Mouse (Mus musculus): Measurements from ENCODE around the gene Rbm38.

DNA sequence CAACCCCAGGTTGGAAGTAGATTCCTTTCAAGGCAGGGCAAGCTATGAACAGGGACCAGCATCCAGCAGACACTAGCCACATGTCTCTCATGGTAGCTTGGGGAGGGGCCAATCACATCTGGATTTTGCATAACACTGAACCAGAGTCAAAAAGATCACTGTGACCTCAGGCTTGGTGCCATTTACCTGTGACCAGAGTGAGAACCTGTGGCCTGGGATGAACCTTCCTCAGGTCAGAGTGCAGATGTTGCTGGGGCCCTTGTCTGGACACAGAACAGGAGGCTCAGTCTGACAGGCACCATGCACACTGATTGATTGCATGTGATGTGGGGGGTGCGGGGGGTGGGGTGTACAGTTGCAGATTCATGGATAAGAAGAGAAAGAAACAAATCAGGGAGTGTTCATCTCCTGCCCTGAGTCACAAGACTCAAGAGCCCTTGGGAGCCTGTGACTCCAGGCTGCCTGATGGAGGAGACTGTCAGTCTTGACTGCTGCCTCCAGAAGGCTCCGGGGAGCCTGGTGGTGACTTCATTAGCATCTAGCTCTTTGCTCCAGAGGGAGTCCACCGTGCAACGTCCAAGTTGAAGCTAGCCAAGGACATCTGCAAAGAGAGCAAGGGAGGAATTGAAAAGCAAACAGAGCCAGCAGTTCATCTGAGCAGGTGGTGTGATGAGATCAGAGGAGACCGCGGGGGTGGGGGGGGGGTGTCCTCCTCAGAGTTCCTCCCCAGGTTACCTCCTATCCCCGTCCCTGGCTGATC is 46.3 kb upstream of the Rbm38 start:
- TF ChIP-seq POLR2A (IDR thresholded peaks at IDR 0.05; ENCODE audit: borderline replicate concordance, extremely low read depth, insufficient read depth, insufficient read length, poor library complexity, severe bottlenecking) = no peak
- no peak for TF ChIP-seq CTCF (IDR thresholded peaks at IDR 0.05; ENCODE audit: borderline replicate concordance, extremely low read depth, insufficient read depth, insufficient read length)
